Mouse (Mus musculus): ENCODE measurements at regions not wholly inside any gene's neighbourhood (a gene's known extent, or its start where the extent isn't known, plus 50 kb on each side); places are given as distances from the start of the nearest gene placed in this dataset.
A peak's percentile ranks its signal among the peaks of the same experiment; 100 is the strongest.

DNA sequence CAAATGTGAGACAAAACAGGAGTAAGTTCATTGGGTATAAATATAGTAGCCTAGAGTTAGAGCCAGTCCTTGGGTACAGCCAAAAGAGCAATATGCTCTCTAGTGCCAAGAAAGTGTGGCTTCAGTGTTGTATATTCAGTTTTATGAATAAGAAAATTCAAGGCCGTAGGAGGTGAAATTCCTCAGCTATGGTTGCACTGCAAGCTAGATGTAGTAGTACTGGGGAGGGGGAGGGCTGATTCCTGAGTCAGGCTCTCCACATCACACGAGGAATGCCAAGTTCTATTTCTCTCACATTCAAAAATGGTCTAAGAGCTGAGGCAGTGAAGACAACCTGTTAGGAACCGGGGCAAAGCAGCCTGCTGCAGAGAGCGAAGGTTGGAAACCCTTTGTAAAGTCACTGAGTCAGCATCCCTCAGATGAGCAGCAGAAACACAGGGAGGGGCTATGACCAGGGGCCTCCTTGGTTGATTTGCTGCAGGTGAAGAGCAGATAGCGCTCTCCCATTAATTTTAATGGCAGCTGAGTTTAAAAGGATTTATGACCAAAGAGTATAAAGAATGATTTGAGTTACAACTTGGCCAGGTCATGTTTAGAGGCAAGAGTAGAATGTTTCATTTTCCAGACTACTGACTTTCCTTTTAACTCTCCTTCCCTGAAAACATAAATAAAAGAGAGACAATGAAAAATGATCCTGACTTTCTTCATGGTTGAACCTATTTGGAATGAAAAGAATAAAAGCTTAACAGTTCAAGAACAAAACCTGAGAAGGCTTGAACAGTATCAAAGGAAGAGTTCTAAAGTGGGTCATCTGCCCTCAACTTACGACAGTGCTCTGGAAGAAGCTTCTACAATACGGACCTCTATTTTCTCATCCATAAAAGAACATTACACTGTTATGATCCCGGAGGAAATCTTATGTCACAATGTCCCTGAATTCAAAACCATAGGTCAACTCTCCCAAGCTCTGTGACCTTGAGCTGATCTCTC is 543.4 kb upstream of the Gm21961 start:
- no peaks in the 10 kb centered on the region for H3K9me3 ChIP-seq (ENCODE audit: control insufficient read depth, low read length)
- H3K27me3 ChIP-seq (ENCODE audit: control insufficient read depth, insufficient read depth, low read length), result no peaks in the 10 kb centered on the region
- H3K27ac ChIP-seq (replicated peaks; ENCODE audit: low read depth, low read length), result no peak overlapping the region
- no peak overlapping the region for H3K4me3 ChIP-seq (replicated peaks; ENCODE audit: low read depth, low read length)
- no peak overlapping the region for H3K4me2 ChIP-seq (ENCODE audit: low read length)
- no peak for ATAC-seq (ENCODE audit: low FRiP score, low TSS enrichment)
- H3K9ac ChIP-seq (replicated peaks; ENCODE audit: low read length), result no peak overlapping the region
- H3K36me3 ChIP-seq (ENCODE audit: control insufficient read depth, insufficient read depth, low read length), result no peaks in the 10 kb centered on the region
- no peaks in the 10 kb centered on the region for H3K4me1 ChIP-seq (ENCODE audit: control insufficient read depth, insufficient read depth, low read length)
- DNase-seq, result no peak
- 87% methylated on average over 8 of the region's 8 CpGs for WGBS

- H3K36me3 ChIP-seq (ENCODE audit: control insufficient read depth, insufficient read depth, low read length), result no peaks in the 10 kb centered on the region
- ATAC-seq (ENCODE audit: low FRiP score, low TSS enrichment) (no peak), DNase-seq (no peak)
- no peak overlapping the region for H3K27ac ChIP-seq (replicated peaks; ENCODE audit: low read depth, low read length)
- H3K9me3 ChIP-seq (ENCODE audit: control insufficient read depth, low read length), result no peaks in the 10 kb centered on the region
- no peaks in the 10 kb centered on the region for H3K27me3 ChIP-seq (ENCODE audit: control insufficient read depth, insufficient read depth, low read length)
- H3K4me3 ChIP-seq (replicated peaks; ENCODE audit: low read depth, low read length), result no peak overlapping the region
- 79% methylated on average over 2 of the region's 2 CpGs for WGBS
- no peaks in the 10 kb centered on the region for H3K4me1 ChIP-seq (ENCODE audit: control insufficient read depth, insufficient read depth, low read length)
- H3K9ac ChIP-seq (replicated peaks; ENCODE audit: low read length), result no peak overlapping the region
- H3K4me2 ChIP-seq (ENCODE audit: low read length), result no peak overlapping the region
Observed at GRCm38 (mm10) chr15:65549046-65549445, 534.3 kb upstream of the Gm21961 start.

- Histone ChIP-seq H3K27me3 (ENCODE audit: control insufficient read depth, insufficient read depth, low read length) (no peaks in the 10 kb centered on the region), H3K27ac (replicated peaks; ENCODE audit: low read depth, low read length) (no peak overlapping the region), H3K4me1 (ENCODE audit: control insufficient read depth, insufficient read depth, low read length) (no peaks in the 10 kb centered on the region), H3K4me2 (ENCODE audit: low read length) (no peak overlapping the region), H3K9ac (replicated peaks; ENCODE audit: low read length) (no peak overlapping the region), H3K4me3 (replicated peaks; ENCODE audit: low read depth, low read length) (no peak overlapping the region), H3K9me3 (ENCODE audit: control insufficient read depth, low read length) (no peaks in the 10 kb centered on the region), H3K36me3 (ENCODE audit: control insufficient read depth, insufficient read depth, low read length) (no peaks in the 10 kb centered on the region)
- DNase-seq (no peak), ATAC-seq (ENCODE audit: low FRiP score, low TSS enrichment) (no peak)
- 83% methylated on average over 3 of the region's 3 CpGs for WGBS
Observed at GRCm38 (mm10) chr15:65535606-65536005, 520.9 kb upstream of the Gm21961 start.

GRCm38 (mm10) chr15:65532241-65532640 is 517.5 kb upstream of the Gm21961 start:
- no peak overlapping the region for H3K4me3 ChIP-seq (replicated peaks; ENCODE audit: low read depth, low read length)
- DNase-seq (no peak), ATAC-seq (ENCODE audit: low FRiP score, low TSS enrichment) (no peak)
- 90% methylated on average over 2 of the region's 2 CpGs for whole genome bisulfite sequencing
- H3K36me3 ChIP-seq (ENCODE audit: control insufficient read depth, insufficient read depth, low read length), result no peaks in the 10 kb centered on the region
- no peaks in the 10 kb centered on the region for H3K9me3 ChIP-seq (ENCODE audit: control insufficient read depth, low read length)
- no peaks in the 10 kb centered on the region for H3K4me1 ChIP-seq (ENCODE audit: control insufficient read depth, insufficient read depth, low read length)
- H3K9ac ChIP-seq (replicated peaks; ENCODE audit: low read length), result no peak overlapping the region
- no peak overlapping the region for H3K4me2 ChIP-seq (ENCODE audit: low read length)
- H3K27me3 ChIP-seq (ENCODE audit: control insufficient read depth, insufficient read depth, low read length), result no peaks in the 10 kb centered on the region
- no peak overlapping the region for H3K27ac ChIP-seq (replicated peaks; ENCODE audit: low read depth, low read length)

DNA sequence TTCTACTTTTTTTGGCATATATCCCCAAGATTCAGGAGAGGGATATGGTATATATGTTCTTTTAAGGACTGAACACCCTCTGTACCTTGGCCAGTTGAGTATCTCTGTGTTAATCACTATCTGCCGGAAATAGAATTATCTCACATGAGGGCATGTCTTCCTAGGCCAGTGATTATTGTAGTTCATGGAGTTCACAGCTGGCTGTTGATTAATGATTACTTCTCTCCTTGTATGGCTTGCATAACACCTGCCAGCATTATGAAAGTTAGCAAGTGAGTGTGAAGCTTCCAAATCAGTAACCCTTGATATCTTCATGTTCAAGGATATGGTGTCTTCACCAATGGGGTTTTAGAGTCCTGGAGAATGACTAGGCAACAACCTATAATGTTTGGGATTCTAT is 488.0 kb upstream of the Gm21961 start:
- DNase-seq, result no peak
- Histone ChIP-seq H3K4me1 (ENCODE audit: control insufficient read depth, insufficient read depth, low read length) (no peaks in the 10 kb centered on the region), H3K27ac (replicated peaks; ENCODE audit: low read depth, low read length) (no peak overlapping the region), H3K36me3 (ENCODE audit: control insufficient read depth, insufficient read depth, low read length) (no peaks in the 10 kb centered on the region), H3K9me3 (ENCODE audit: control insufficient read depth, low read length) (no peaks in the 10 kb centered on the region), H3K4me2 (ENCODE audit: low read length) (no peak overlapping the region), H3K9ac (replicated peaks; ENCODE audit: low read length) (no peak overlapping the region), H3K4me3 (replicated peaks; ENCODE audit: low read depth, low read length) (no peak overlapping the region), H3K27me3 (ENCODE audit: control insufficient read depth, insufficient read depth, low read length) (no peaks in the 10 kb centered on the region)
- WGBS, result 94% methylated on average over 1 of the region's 1 CpGs
- ATAC-seq (ENCODE audit: low FRiP score, low TSS enrichment), result no peak

DNA sequence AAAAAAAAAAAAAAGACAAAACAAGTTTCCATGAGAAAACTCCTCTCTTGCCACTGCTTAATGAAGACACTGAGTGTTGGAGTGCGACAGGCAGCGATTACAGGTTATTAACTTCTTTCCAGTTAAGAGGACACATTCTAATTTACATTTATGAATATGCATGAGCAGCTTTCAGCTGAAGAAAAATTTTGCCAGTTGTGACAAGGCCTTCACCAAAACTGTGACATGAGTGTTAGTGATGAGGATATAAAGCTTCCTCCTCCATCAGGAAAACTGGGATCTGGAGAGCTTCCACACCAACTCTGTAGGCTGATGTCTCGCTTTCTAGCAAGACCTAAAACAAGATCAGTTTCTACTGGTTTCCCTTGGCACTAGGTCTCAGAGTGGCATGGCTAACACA is 464.2 kb upstream of the Gm21961 start:
- Histone ChIP-seq H3K4me3 (replicated peaks; ENCODE audit: low read depth, low read length) (no peak overlapping the region), H3K9ac (replicated peaks; ENCODE audit: low read length) (no peak overlapping the region), H3K36me3 (ENCODE audit: control insufficient read depth, insufficient read depth, low read length) (no peaks in the 10 kb centered on the region), H3K4me2 (ENCODE audit: low read length) (no peak overlapping the region), H3K27ac (replicated peaks; ENCODE audit: low read depth, low read length) (no peak overlapping the region), H3K27me3 (ENCODE audit: control insufficient read depth, insufficient read depth, low read length) (no peaks in the 10 kb centered on the region), H3K4me1 (ENCODE audit: control insufficient read depth, insufficient read depth, low read length) (no peaks in the 10 kb centered on the region), H3K9me3 (ENCODE audit: control insufficient read depth, low read length) (no peaks in the 10 kb centered on the region)
- peak; percentile 17 for DNase-seq
- no peak for ATAC-seq (ENCODE audit: low FRiP score, low TSS enrichment)
- 55% methylated on average over 3 of the region's 3 CpGs for WGBS

DNA sequence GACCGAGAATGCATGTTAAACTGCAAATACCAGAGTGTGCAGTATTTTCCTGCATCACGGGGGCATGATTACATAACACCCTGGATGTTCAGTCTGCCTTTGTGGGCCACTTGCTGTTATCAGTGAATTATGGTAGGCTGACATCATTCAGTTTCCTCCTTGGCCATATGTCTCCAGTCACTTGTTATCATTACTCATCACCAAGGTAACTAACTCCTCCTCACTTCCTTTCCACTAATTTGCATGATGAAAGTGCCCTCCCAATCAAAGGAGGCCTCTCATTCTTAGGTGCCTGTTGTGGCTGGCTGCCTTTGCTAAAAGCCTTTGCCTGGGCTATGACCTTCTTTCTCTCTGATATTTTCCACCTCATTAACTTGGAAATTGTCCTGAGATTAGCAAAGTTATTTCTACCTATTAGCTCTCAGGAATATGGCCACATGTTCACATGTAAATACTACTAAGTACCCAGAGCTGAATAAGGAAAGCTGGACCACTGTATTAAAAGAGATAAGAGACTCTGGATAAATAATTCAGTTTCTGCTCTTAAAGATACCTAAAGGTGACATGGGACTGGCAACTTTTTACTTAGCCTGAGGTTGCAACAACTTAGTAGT is 440.6 kb upstream of the Gm21961 start:
- ATAC-seq (ENCODE audit: low FRiP score, low TSS enrichment), result no peak; the same call in 1 of the 2 replicates
- Histone ChIP-seq H3K27ac (replicated peaks; ENCODE audit: low read depth, low read length) (no peak overlapping the region), H3K36me3 (ENCODE audit: control insufficient read depth, insufficient read depth, low read length) (no peaks in the 10 kb centered on the region), H3K4me2 (ENCODE audit: low read length) (no peak overlapping the region), H3K9me3 (ENCODE audit: control insufficient read depth, low read length) (no peaks in the 10 kb centered on the region), H3K4me1 (ENCODE audit: control insufficient read depth, insufficient read depth, low read length) (no peaks in the 10 kb centered on the region), H3K4me3 (replicated peaks; ENCODE audit: low read depth, low read length) (no peak overlapping the region), H3K27me3 (ENCODE audit: control insufficient read depth, insufficient read depth, low read length) (no peaks in the 10 kb centered on the region), H3K9ac (replicated peaks; ENCODE audit: low read length) (no peak overlapping the region)
- WGBS, result 64% methylated on average over 2 of the region's 2 CpGs
- DNase-seq, result peak; percentile 11

DNA sequence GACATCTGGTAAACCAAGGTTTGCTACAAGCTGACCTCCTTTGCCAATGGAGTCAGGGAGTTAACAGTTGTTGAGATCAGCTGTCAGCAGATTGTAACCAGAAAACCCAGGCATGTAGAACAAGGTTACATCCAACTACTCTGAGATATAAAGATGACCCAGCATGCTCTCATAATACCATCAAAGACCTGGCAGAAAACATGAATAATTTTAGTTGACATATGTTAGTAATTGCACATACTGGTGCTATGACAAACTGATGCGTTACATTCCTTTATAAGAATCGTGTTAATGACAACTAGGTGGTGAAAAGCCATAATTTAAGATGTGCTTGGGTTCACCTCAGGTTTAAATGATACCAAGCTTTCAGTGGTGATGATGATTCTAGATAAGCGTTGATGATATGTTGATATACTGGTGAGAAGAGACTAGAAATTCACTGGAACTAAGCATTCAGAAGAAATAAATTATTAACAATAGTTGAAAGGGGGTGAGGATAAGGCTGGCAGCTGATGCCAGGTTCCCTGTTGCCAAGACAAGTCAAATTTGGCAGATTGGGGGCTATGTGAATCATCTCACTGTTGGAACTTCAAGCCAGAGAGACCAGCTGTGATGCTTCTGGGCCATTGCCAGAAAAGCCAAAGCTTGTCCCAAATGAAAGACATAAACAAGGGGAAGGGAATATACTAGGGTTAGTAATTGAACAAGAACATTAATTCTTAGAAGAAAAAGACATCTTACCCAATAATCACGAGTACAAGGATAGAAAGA is 437.7 kb upstream of the Gm21961 start:
- 89% methylated on average over 4 of the region's 4 CpGs for WGBS
- Histone ChIP-seq H3K4me1 (ENCODE audit: control insufficient read depth, insufficient read depth, low read length) (no peaks in the 10 kb centered on the region), H3K4me3 (replicated peaks; ENCODE audit: low read depth, low read length) (no peak overlapping the region), H3K4me2 (ENCODE audit: low read length) (no peak overlapping the region), H3K27me3 (ENCODE audit: control insufficient read depth, insufficient read depth, low read length) (no peaks in the 10 kb centered on the region), H3K9ac (replicated peaks; ENCODE audit: low read length) (no peak overlapping the region), H3K9me3 (ENCODE audit: control insufficient read depth, low read length) (no peaks in the 10 kb centered on the region), H3K36me3 (ENCODE audit: control insufficient read depth, insufficient read depth, low read length) (no peaks in the 10 kb centered on the region), H3K27ac (replicated peaks; ENCODE audit: low read depth, low read length) (no peak overlapping the region)
- ATAC-seq (ENCODE audit: low FRiP score, low TSS enrichment), result no peak
- peak; percentile 22 for DNase-seq
